Mouse (Mus musculus) small intestine, adult 2 months (tissue): ENCODE data around the gene Ncl.

Experiments used
- CTCF ChIP-seq: fragments of 200-500 bp; IDR thresholded peaks from 2 replicates; pipeline ENCODE4 v1.5.1; 2012; ENCODE audit warnings: low read depth, mild to moderate bottlenecking, control low read depth, inconsistent platforms, low read length, moderate library complexity, mixed read lengths; ENCODE audit not compliant: insufficient replicate concordance, insufficient read length; ENCODE audit errors: extremely low read depth
- POLR2A ChIP-seq: fragments of 200-500 bp; IDR thresholded peaks from 2 replicates; pipeline ENCODE4 v1.6.1; 2012; ENCODE audit warnings: low read depth, mild to moderate bottlenecking, control low read depth, inconsistent platforms, low read length, moderate library complexity

DNA sequence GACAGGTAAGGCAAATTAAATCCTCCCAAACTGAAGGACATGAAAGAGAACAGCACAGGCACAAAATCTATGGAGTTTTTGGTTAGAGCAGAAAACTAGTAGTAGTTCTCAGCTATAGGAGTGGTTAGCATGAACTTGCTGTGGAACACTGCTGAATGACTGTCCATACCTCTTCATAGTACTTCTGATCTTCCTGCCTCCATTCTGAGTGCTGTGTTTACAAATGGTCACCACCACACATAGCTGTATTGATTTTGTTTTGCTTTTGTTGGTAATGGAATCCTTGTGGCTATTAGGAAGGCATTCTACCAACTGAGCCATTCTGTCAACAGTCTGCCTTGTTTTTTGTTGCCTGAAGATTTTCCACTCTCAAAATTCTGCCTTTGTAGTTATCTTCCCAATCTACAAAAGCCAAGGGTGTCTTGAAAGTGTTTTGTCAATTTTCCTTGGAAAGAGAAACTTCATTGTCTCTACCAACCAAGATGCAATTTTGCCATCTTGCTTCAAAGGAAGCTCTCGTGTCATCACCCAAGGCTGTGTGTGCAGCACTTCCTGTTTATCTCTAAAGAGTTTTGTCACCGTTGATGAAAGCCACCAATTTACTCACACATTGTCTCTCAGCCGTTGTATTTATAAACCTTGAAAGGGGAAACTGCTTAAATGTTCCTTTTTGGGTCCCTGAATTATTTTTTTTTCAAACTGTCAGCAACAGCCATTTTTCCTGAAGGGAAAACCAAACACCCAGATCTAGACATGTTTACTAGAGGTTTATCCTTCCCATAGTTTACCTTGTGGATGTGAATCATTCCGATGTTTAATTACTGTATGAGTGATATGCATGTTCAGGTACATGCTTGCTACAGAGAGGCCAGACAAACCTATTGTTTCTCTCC is 15.0 kb downstream of the Ncl start:
- TF ChIP-seq POLR2A, result no peak
- no peak for TF ChIP-seq CTCF
